Mouse (Mus musculus): ENCODE measurements around the gene Vmn1r111. TPM values are rescaled to one million over a fixed set of nuclear protein-coding genes. Genes with fewer than 3 reads are reported as not detected.

Vmn1r111 gene
- not detected for polyA plus RNA-seq (2014; fragmentation: Illumina TruSeq; extraction: RNeasy Lipid Tissue Mini Kit (QIAGEN cat#74804); ENCODE audit: low read depth, low replicate concordance)

GRCm38 (mm10) chr7:20703116-20703515 lies at the start of gene Vmn1r111:
Gene Vmn1r111, minus strand, starts transcription at chr7:20703216.

GRCm38 (mm10) chr7:20730524-20730923 lies 27.5 kb upstream of the Vmn1r111 start, which contains the start of gene Gm10668:
Gene Gm10668, minus strand, starts transcription at chr7:20730624.

GRCm38 (mm10) chr7:20668618-20669017 lies 34.4 kb downstream of the Vmn1r111 start, which contains the start of gene Vmn1r107:
Gene Vmn1r107, plus strand, starts transcription at chr7:20668918.

Other genes starting within 250 kb of the Vmn1r111 start
- gene Gm10670, start 228.3 kb downstream of the Vmn1r111 start, polyA plus RNA-seq (2014; fragmentation: Illumina TruSeq; extraction: RNeasy Lipid Tissue Mini Kit (QIAGEN cat#74804); ENCODE audit: low read depth, low replicate concordance): not detected
- not detected for gene Vmn1r103, start 192.7 kb downstream of the Vmn1r111 start, polyA plus RNA-seq (2014; fragmentation: Illumina TruSeq; extraction: RNeasy Lipid Tissue Mini Kit (QIAGEN cat#74804); ENCODE audit: low read depth, low replicate concordance)
- gene Vmn1r104, start 169.4 kb downstream of the Vmn1r111 start, polyA plus RNA-seq (2014; fragmentation: Illumina TruSeq; extraction: RNeasy Lipid Tissue Mini Kit (QIAGEN cat#74804); ENCODE audit: low read depth, low replicate concordance): not detected
- gene Gm5726, start 157.5 kb downstream of the Vmn1r111 start, polyA plus RNA-seq (2014; fragmentation: Illumina TruSeq; extraction: RNeasy Lipid Tissue Mini Kit (QIAGEN cat#74804); ENCODE audit: low read depth, low replicate concordance): not detected
- gene Gm4141, start 127.0 kb downstream of the Vmn1r111 start, polyA plus RNA-seq (2014; fragmentation: Illumina TruSeq; extraction: RNeasy Lipid Tissue Mini Kit (QIAGEN cat#74804); ENCODE audit: low read depth, low replicate concordance): not detected
- gene Gm4513, start 104.2 kb downstream of the Vmn1r111 start, polyA plus RNA-seq (2014; fragmentation: Illumina TruSeq; extraction: RNeasy Lipid Tissue Mini Kit (QIAGEN cat#74804); ENCODE audit: low read depth, low replicate concordance): not detected
- gene Vmn1r107, start 34.3 kb downstream of the Vmn1r111 start, polyA plus RNA-seq (2014; fragmentation: Illumina TruSeq; extraction: RNeasy Lipid Tissue Mini Kit (QIAGEN cat#74804); ENCODE audit: low read depth, low replicate concordance): not detected
- not detected for gene Gm10668, start 27.4 kb upstream of the Vmn1r111 start, polyA plus RNA-seq (2014; fragmentation: Illumina TruSeq; extraction: RNeasy Lipid Tissue Mini Kit (QIAGEN cat#74804); ENCODE audit: low read depth, low replicate concordance)
- gene Vmn1r112, start 68.0 kb upstream of the Vmn1r111 start, polyA plus RNA-seq (2014; fragmentation: Illumina TruSeq; extraction: RNeasy Lipid Tissue Mini Kit (QIAGEN cat#74804); ENCODE audit: low read depth, low replicate concordance): not detected
- gene Vmn1r113, start 84.1 kb upstream of the Vmn1r111 start, polyA plus RNA-seq (2014; fragmentation: Illumina TruSeq; extraction: RNeasy Lipid Tissue Mini Kit (QIAGEN cat#74804); ENCODE audit: low read depth, low replicate concordance): not detected
- gene Vmn1r114, start 109.0 kb upstream of the Vmn1r111 start, polyA plus RNA-seq (2014; fragmentation: Illumina TruSeq; extraction: RNeasy Lipid Tissue Mini Kit (QIAGEN cat#74804); ENCODE audit: low read depth, low replicate concordance): not detected
- gene Vmn1r115, start 141.8 kb upstream of the Vmn1r111 start, polyA plus RNA-seq (2014; fragmentation: Illumina TruSeq; extraction: RNeasy Lipid Tissue Mini Kit (QIAGEN cat#74804); ENCODE audit: low read depth, low replicate concordance): not detected
- gene Vmn1r116, start 169.0 kb upstream of the Vmn1r111 start, polyA plus RNA-seq (2014; fragmentation: Illumina TruSeq; extraction: RNeasy Lipid Tissue Mini Kit (QIAGEN cat#74804); ENCODE audit: low read depth, low replicate concordance): not detected
- gene Vmn1r117, start 180.9 kb upstream of the Vmn1r111 start, polyA plus RNA-seq (2014; fragmentation: Illumina TruSeq; extraction: RNeasy Lipid Tissue Mini Kit (QIAGEN cat#74804); ENCODE audit: low read depth, low replicate concordance): not detected
- gene Vmn1r118, start 209.1 kb upstream of the Vmn1r111 start, polyA plus RNA-seq (2014; fragmentation: Illumina TruSeq; extraction: RNeasy Lipid Tissue Mini Kit (QIAGEN cat#74804); ENCODE audit: low read depth, low replicate concordance): not detected

Data from liver, adult 10 weeks (tissue).